Mouse (Mus musculus) limb, embryonic 15.5 days (tissue): ENCODE measurements around the gene Sowaha. TPM values are rescaled to one million over a fixed set of nuclear protein-coding genes. Genes with fewer than 3 reads are reported as not detected.

ENCODE experiments used
- ATAC-seq: fragments of 200-750 bp; cut with Nextera tagmentation; 2 replicates; pipeline ENCODE4 v1.8.0; 2017; ENCODE audit warnings: low read depth, moderate TSS enrichment; ENCODE audit not compliant: insufficient number of reproducible peaks, low FRiP score, low TSS enrichment
- H3K27ac ChIP-seq: fragments of 300-500 bp; sonication (generic); 2 replicates; pipeline ENCODE4 v1.5.1; 2015; ENCODE audit warnings: moderate library complexity, mild to moderate bottlenecking, inconsistent platforms
- H3K27me3 ChIP-seq: fragments of 300-500 bp; sonication (generic); 2 replicates; pipeline ENCODE4 v1.6.1; 2015; ENCODE audit warnings: inconsistent platforms
- H3K36me3 ChIP-seq: fragments of 300-500 bp; sonication (generic); 2 replicates; pipeline ENCODE4 v1.6.1; 2015; ENCODE audit warnings: inconsistent platforms
- H3K4me1 ChIP-seq: fragments of 300-500 bp; sonication (generic); 2 replicates; pipeline ENCODE4 v1.6.1; 2015; ENCODE audit warnings: inconsistent platforms
- H3K4me2 ChIP-seq: fragments of 300-500 bp; sonication (generic); 2 replicates; pipeline ENCODE4 v1.6.1; 2015; ENCODE audit warnings: mild to moderate bottlenecking, inconsistent platforms
- H3K4me3 ChIP-seq: fragments of 300-500 bp; sonication (generic); 2 replicates; pipeline ENCODE4 v1.5.1; 2015; ENCODE audit warnings: mild to moderate bottlenecking, inconsistent platforms
- H3K9ac ChIP-seq: fragments of 300-500 bp; sonication (generic); 2 replicates; pipeline ENCODE4 v1.6.1; 2015; ENCODE audit warnings: inconsistent platforms
- H3K9me3 ChIP-seq: fragments of 300-500 bp; sonication (generic); 2 replicates; pipeline ENCODE4 v1.6.1; 2016; ENCODE audit warnings: inconsistent platforms
- WGBS: fragments of 180-500 bp; shearing (Covaris S2); methylation state at CpG from one replicate; pipeline ENCODE4 v1.1.7; 2015; 5-methylcytosine and 5-hydroxymethylcytosine counted together
- polyA plus RNA-seq: library from polyadenylated mRNA; unstranded; fragments of >200 nt; fragmentation: Nextera tagmentation; extraction: Ambion mirVana; gene quantifications from 2 replicates; pipeline ENCODE4 v1.2.1, GENCODE M21; 2015

The Sowaha gene
- polyA plus RNA-seq, 1 experiment from 2014 or later = 0.28 TPM

DNA sequence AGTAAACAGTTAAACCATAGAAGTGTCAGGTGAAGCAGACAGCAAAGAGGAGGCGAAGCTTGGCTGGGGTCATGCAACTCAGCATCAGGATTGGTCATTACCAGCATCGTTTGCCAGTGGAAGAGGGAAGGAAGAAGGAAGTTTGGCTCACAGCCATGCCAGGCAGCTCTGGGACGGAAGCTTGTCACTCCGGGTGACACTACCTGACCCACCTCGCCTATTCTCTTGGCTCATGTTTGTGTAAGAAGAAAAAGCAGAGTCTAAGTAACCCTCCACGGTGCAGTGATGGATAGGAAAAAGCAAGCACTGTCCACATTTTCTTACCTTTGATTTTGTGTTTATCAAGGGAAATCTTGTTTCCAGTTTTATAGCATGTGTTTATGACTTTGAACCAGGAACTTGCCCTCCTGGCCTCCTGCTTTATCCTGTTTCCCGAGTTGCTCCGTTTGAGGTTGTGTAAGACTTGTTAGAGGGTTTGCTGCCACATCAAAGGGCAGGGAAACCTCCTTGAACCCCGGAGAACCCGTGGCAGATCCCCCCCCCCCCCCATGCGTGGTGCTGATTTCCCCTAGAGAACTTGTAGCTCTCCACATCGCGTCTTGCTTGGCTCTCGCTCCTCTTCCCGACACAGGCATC is 29.9 kb downstream of the Sowaha start:
- H3K4me3 ChIP-seq = no peak overlapping the region
- no peaks in the 10 kb centered on the region for H3K4me1 ChIP-seq
- no peak for ATAC-seq
- 28% methylated on average over 15 of the region's 15 CpGs for WGBS
- H3K9ac ChIP-seq = no peak overlapping the region
- H3K9me3 ChIP-seq = no peaks in the 10 kb centered on the region
- H3K36me3 ChIP-seq = no peaks in the 10 kb centered on the region
- H3K4me2 ChIP-seq = no peak overlapping the region
- H3K27me3 ChIP-seq = no peaks in the 10 kb centered on the region
- no peak overlapping the region for H3K27ac ChIP-seq

DNA sequence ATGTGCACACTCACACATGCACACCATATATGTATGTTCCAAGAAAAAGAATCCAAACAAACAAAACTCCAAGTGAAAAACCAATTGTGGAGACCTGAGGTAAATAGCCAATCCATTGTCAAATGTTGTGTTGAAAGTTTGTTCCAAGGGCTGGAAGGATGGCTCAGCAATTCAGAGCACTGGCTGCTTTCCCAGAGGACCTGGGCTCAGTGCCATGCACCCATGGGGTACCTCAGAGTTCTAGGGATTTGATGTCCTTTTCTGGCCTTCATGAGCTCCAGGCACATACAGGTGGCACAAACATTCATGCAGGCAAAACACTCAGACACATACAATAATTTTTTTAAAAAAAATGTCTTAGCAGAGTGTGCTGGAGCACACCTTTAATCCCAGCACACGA is 31.5 kb downstream of the Sowaha start:
- Histone ChIP-seq H3K9me3 (no peaks in the 10 kb centered on the region), H3K4me3 (no peak overlapping the region), H3K27ac (no peak overlapping the region), H3K36me3 (no peaks in the 10 kb centered on the region), H3K4me2 (no peak overlapping the region), H3K4me1 (no peaks in the 10 kb centered on the region), H3K9ac (no peak overlapping the region), H3K27me3 (no peaks in the 10 kb centered on the region)
- WGBS = 81% methylated on average over 1 of the region's 1 CpGs
- no peak for ATAC-seq

DNA sequence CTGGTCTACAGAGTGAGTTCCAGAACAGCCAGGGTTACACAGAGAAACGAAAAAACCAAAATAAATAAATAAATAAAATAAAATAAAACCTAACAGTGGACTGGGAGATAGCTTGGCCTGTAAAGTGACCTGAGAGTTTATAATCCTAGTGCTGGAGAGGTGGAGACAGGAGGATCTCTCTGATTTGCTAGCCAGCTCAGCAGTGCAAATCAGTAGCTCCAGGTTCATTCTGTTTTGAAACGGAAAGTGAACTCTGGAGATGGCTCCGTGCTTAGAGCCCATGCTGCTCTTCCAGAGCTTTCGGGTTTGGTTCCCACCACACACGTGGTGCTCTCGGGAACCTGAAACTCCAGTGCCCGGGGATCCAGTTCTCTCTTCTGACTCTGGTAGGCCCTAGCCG is 32.1 kb downstream of the Sowaha start:
- H3K36me3 ChIP-seq = no peaks in the 10 kb centered on the region
- H3K4me2 ChIP-seq = no peak overlapping the region
- no peaks in the 10 kb centered on the region for H3K27me3 ChIP-seq
- ATAC-seq = no peak
- WGBS = 86% methylated on average over 8 of the region's 8 CpGs
- H3K4me1 ChIP-seq = no peaks in the 10 kb centered on the region
- no peaks in the 10 kb centered on the region for H3K9me3 ChIP-seq
- H3K9ac ChIP-seq = no peak overlapping the region
- no peak overlapping the region for H3K27ac ChIP-seq
- H3K4me3 ChIP-seq = no peak overlapping the region

DNA sequence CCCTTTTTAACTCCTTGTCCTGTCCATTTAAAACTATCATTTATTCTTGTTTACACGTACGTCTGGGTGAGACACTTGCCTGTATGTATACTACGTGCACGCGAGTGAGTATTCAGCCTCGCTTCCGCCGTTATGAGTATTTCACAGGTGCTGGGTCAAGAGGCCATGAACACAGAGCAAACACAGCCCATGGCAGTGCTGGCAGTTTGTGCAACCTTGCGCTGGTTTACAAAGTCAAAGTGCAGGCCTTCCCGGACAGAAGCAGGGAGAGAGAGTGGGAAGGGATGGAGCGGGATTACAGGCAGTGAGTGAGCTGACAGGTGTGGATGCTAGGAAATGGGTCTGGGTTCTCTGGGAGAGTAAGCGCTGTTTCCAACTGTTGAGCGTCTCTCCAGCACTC is 33.9 kb downstream of the Sowaha start:
- 87% methylated on average over 13 of the region's 13 CpGs for WGBS
- no peak overlapping the region for H3K4me2 ChIP-seq

DNA sequence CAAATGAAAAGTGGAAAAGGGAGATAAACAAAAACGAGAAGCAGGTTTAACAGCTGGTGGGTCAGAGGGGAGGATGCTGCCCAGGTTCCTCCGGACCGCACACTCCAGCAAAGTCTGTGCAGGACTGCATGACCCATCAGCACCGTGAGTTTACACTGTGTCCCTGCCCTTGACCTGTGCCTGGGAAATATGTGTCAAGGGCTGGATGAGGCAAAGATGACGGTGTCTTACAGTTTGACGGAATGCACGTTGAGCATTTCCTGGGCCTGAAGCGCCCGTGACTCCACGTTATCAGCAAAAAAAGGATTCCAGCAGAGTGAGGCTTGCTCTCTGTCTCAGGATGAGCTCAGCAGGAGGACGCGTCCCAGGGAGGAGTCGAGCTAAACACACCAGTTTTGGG is 34.5 kb downstream of the Sowaha start:
- no peak overlapping the region for H3K4me3 ChIP-seq
- no peaks in the 10 kb centered on the region for H3K27me3 ChIP-seq
- no peaks in the 10 kb centered on the region for H3K9me3 ChIP-seq
- no peak for ATAC-seq
- H3K4me2 ChIP-seq = no peak overlapping the region
- H3K9ac ChIP-seq = no peak overlapping the region
- no peaks in the 10 kb centered on the region for H3K36me3 ChIP-seq
- H3K4me1 ChIP-seq = no peaks in the 10 kb centered on the region
- no peak overlapping the region for H3K27ac ChIP-seq
- 70% methylated on average over 13 of the region's 13 CpGs for WGBS

More for the DNA sequence above, 33.9 kb downstream of the Sowaha start:
- Histone ChIP-seq H3K4me3 (no peak overlapping the region), H3K9ac (no peak overlapping the region), H3K27ac (no peak overlapping the region), H3K36me3 (no peaks in the 10 kb centered on the region), H3K4me1 (no peaks in the 10 kb centered on the region), H3K9me3 (no peaks in the 10 kb centered on the region), H3K27me3 (no peaks in the 10 kb centered on the region)
- no peak for ATAC-seq

DNA sequence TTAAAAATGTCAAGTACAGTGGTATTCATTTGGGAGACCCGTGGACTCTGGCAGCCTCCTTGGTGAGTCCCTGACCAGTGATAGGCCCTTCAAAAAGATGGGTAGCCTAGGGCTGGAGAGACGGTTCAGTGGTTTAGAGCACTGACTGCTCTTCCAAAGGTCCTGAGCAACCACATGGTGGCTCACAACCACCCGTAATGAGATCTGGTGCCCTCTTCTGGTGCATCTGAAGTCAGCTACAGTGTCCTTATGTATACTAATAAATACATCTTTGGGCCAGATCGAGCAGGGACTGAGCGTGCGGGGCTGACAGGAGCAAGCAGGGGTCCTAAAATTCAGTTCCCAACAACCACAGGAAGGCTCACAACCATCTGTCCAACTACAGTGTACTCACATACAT is 36.2 kb downstream of the Sowaha start:
- Histone ChIP-seq H3K27ac (no peak overlapping the region), H3K4me3 (no peak overlapping the region), H3K9me3 (no peaks in the 10 kb centered on the region), H3K4me2 (no peak overlapping the region), H3K27me3 (no peaks in the 10 kb centered on the region), H3K4me1 (no peaks in the 10 kb centered on the region), H3K36me3 (no peaks in the 10 kb centered on the region), H3K9ac (no peak overlapping the region)
- WGBS = 38% methylated on average over 6 of the region's 6 CpGs
- ATAC-seq = no peak

DNA sequence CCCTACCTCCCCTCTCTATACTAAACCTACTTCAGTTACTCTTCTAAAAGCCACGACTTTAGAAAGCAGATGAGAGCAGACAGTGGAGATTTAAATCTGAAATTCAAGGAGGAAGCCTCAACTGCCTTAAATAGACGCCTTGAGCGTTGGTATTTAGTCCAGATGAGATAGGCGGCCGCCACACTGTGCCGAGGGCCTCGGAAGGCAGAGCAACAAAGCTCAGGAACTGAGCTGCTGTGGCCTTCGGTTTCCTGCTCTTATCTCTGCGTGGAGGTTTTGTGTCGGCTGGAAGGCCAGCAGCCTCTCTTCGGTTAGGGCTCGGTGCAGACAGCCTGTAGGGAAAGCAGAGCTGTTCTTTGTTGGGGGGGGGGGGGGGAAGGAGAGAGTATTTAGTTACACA is 38.2 kb downstream of the Sowaha start:
- Histone ChIP-seq H3K4me2 (no peak overlapping the region), H3K27ac (no peak overlapping the region), H3K4me1 (no peaks in the 10 kb centered on the region), H3K27me3 (no peaks in the 10 kb centered on the region), H3K4me3 (no peak overlapping the region), H3K36me3 (no peaks in the 10 kb centered on the region), H3K9ac (no peak overlapping the region), H3K9me3 (no peaks in the 10 kb centered on the region)
- WGBS = 36% methylated on average over 12 of the region's 12 CpGs
- ATAC-seq = no peak

DNA sequence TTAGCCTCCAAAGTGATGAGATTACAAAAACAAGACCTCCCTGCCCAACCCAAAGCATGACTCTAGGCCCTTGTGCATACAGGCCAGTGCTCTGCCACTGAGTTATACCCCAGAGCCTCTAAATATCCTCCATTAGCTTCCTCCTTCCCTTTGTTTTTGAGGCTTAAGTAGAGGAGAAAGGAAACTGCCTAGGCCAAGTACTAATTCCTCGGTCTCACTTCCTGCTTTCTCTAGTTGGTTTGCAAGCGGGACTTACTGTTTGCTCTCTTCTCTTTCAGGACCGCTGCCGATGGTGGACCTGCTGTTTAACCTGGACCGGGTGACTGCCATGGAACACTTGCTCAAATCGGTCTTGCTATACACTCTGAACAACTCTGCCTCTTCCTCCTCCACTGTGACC is 43.7 kb downstream of the Sowaha start:
- H3K9ac ChIP-seq = no peak overlapping the region
- no peaks in the 10 kb centered on the region for H3K27me3 ChIP-seq
- H3K9me3 ChIP-seq = no peaks in the 10 kb centered on the region
- no peak overlapping the region for H3K4me3 ChIP-seq
- WGBS = 89% methylated on average over 6 of the region's 6 CpGs
- H3K4me2 ChIP-seq = no peak overlapping the region
- peaks cover 5% of the 10 kb centered on the region for H3K4me1 ChIP-seq
- no peak for ATAC-seq
- no peak overlapping the region for H3K27ac ChIP-seq
- H3K36me3 ChIP-seq = no peaks in the 10 kb centered on the region

DNA sequence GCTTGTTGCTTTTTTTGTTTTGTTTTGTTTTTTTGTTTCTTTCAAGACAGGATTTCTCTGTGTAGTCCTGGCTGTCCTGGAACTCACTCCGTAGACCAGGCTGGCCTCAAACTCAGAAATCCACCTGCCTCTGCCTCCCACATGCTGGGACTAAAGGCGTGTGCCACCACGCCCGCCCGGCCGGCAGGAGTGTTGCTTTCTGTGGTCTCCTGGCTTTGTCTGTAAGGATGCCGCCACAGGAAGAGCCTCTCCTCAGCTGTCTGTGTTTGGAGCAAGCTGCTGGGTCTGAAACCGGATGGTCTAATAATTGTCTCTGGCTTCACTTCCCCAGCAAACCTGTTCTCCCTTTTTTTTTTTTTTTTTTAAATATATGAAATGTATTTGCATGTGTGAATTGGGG is 44.6 kb downstream of the Sowaha start:
- Histone ChIP-seq H3K4me2 (no peak overlapping the region), H3K4me1 (peaks cover 9% of the 10 kb centered on the region), H3K4me3 (no peak overlapping the region), H3K27me3 (no peaks in the 10 kb centered on the region), H3K27ac (no peak overlapping the region), H3K36me3 (no peaks in the 10 kb centered on the region), H3K9me3 (no peaks in the 10 kb centered on the region), H3K9ac (no peak overlapping the region)
- WGBS = 81% methylated on average over 8 of the region's 8 CpGs
- ATAC-seq = no peak

DNA sequence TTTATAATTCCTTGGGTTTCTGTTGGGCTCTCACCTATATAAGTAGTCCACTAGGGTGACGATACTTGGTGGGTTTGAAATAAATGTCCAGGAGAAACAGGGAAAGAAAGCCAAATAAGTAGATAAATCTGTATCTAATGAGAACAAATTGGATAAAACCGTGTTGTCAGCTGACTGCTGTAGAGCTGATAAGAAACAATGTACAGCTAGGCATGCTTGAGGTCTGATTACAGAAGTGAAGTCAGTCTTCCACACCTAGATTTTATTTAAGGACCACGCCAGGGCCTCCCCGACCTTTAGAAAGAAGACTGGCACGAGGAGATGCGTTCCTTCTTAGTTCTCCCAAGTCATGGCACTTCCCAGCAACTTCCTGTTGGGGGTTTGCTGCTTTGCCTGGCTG is 47.0 kb downstream of the Sowaha start:
- 58% methylated on average over 6 of the region's 6 CpGs for WGBS
- no peak overlapping the region for H3K9ac ChIP-seq
- H3K4me3 ChIP-seq = no peak overlapping the region
- no peak overlapping the region for H3K4me2 ChIP-seq
- H3K27ac ChIP-seq = no peak overlapping the region
- H3K36me3 ChIP-seq = peaks cover 8% of the 10 kb centered on the region
- H3K27me3 ChIP-seq = no peaks in the 10 kb centered on the region
- H3K9me3 ChIP-seq = no peaks in the 10 kb centered on the region
- no peak for ATAC-seq
- peaks cover 20% of the 10 kb centered on the region for H3K4me1 ChIP-seq

DNA sequence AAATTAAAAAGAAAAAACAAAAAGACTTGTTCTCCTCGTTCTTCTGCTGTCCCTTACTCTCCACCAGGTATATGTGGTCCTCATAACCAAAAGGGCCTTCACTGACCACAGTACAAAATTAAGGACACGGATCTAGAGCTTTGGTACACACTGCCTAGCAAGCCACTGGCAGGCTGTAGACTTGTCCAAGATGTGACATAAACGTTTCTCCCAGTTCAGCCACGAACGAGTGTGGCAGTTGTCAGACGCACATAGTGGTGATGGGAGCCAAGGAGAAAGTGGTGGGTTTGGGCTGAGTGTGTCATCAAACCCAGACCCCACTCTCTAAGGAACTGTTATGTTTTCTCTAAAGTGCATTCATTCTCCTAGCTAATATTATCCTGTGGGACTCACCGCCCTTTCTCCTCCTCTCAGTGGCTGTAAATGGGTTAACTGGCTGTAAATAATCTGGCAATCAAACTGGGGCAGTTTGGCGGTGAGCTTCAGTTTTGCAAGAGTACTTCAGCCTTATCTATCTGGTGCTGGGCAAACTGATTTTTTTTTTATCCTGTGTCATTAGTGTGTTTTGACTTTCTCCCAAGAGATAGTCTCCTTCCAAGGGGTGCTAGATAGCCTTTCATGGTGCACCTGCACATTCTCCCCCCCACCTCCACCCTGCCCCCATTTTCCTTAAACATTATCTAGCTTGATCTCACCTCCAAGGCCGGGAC is 48.6 kb downstream of the Sowaha start:
- Histone ChIP-seq H3K27me3 (no peaks in the 10 kb centered on the region), H3K9ac (no peak overlapping the region; the same call in 1 of the 2 replicates), H3K27ac (peak overlapping the region; percentile 75), H3K36me3 (peaks cover 9% of the 10 kb centered on the region), H3K4me1 (peaks cover 20% of the 10 kb centered on the region), H3K4me2 (peak overlapping the region; percentile 62), H3K4me3 (peak overlapping the region; percentile 89), H3K9me3 (no peaks in the 10 kb centered on the region)
- WGBS = 12% methylated on average over 9 of the region's 9 CpGs
- peak; percentile 3; the same call in 1 of the 2 replicates for ATAC-seq

DNA sequence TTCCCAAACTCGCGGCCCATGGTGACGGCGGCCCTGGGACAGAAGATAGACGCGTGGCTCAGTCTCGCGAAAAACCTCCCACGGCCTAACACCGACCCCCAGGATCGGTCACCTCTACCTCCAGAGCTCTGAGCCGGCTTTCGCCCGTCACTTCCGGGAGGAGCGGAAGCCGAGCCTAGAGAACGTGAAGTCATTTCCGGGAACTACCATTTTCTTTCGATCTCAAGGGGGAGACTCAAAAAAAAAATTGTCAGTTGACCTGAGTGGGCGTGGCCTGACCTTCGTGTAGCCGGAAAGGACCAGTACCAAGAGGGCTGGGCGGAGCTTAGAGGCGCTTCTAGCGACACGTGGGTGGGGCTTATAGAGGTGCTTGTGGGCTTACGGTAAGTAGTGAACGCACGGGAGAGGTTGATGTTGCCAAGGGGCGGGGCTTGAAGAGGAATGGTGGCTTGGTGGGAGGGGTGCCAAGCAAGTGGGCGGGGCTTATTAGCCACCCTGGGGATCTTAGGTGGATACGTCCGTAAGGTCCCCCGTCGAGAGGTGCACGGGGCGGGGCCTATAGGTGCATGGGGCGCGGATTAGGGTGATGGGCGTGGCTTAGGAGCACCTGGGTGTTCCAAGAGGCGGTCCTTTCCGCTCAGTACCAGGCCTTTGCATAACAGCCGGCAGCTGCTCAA is 49.3 kb downstream of the Sowaha start, which contains the start of the genes Uqcrq and Gdf9:
Uqcrq (minus strand) TSS at position 162 of the 677 bp plus-strand sequence.
Gdf9 (plus strand) TSS at position 354 of the 677 bp plus-strand sequence.
- WGBS = under 1% methylated on average over 44 of the region's 44 CpGs
- H3K27ac ChIP-seq = peak within 1 kb of the TSS; percentile 75
- peak; percentile 95 for ATAC-seq
- peaks cover 20% of the 10 kb centered on the region for H3K4me1 ChIP-seq
- no peaks in the 10 kb centered on the region for H3K9me3 ChIP-seq
- H3K4me2 ChIP-seq = peak within 1 kb of the TSS; percentile 84
- H3K36me3 ChIP-seq = peaks cover 9% of the 10 kb centered on the region
- no peaks in the 10 kb centered on the region for H3K27me3 ChIP-seq
- H3K9ac ChIP-seq = peak within 1 kb of the TSS; percentile 70
- peak within 1 kb of the TSS; percentile 89 for H3K4me3 ChIP-seq
